Mouse (Mus musculus): ENCODE measurements around the gene Dkk2.
A peak's percentile ranks its signal among the peaks of the same experiment; 100 is the strongest.
"Not testable (repeated sequence)": the region's sequence is repeated elsewhere in the genome, so short reads cannot be mapped to it uniquely, and the experiment has no call there.

Gene Dkk2

GRCm38 (mm10) chr3:132085112-132085822, at the start of gene Dkk2:
Gene Dkk2, plus strand, starts transcription at chr3:132085292.
- DNase-seq (ENCODE audit: low read depth) = no peak

DNA sequence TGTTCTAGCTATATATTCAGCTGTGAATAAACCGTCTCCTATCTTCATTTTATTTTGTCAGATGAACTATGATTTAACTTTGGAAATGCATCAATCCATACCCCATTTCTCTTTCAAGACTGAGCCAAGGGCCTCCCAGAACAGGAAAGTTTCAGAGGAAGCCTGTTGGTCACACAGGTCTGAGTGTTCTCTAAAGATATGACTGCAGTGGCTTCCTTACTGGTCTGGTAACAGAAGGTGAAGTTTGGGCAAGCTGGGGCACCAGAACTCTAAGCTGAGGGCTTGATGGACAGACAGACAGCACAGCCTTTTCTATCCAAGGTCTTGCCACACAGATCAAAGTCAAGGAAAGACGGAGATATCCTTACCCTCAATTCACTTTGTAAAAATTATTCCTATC, 48.4 kb upstream of the Dkk2 start:
- no peak for DNase-seq (ENCODE audit: low read depth)

- DNase-seq (ENCODE audit: low read depth) = peak; percentile 21
These were observed 47.4 kb upstream of the Dkk2 start for GRCm38 (mm10) chr3:132037670-132038069.

- no peak for DNase-seq (ENCODE audit: low read depth)
These were observed 45.0 kb upstream of the Dkk2 start for GRCm38 (mm10) chr3:132040066-132040465.

- DNase-seq (ENCODE audit: low read depth) = peak; percentile 22
These were observed 34.1 kb upstream of the Dkk2 start for GRCm38 (mm10) chr3:132050884-132051457.

- DNase-seq (ENCODE audit: low read depth) = not testable (repeated sequence)
These were observed 22.3 kb upstream of the Dkk2 start for GRCm38 (mm10) chr3:132062816-132063215.

DNA sequence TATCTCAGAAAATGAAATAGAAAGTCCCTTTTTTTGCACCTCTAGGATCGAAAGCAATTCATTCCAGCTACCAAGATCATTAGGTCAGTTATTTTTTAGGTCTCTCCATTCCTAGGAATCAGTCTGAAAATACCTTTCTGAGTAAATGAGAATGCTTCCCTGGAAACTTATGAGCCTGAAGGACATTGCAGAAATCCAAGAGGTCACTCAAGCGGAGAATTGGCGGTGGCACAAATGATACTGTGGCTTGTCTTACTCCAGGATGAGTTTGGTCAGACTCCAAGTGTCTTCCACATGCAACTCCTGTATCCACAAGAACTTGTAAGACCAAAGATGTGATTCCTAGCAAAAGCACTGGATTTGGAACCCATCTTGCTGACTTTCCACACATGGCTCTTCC, 21.7 kb upstream of the Dkk2 start:
- DNase-seq (ENCODE audit: low read depth) = no peak

- DNase-seq (ENCODE audit: low read depth) = no peak
These were observed 21.1 kb upstream of the Dkk2 start for GRCm38 (mm10) chr3:132063966-132064365.

GRCm38 (mm10) chr3:132064920-132065319, 20.2 kb upstream of the Dkk2 start:
- no peak for DNase-seq (ENCODE audit: low read depth)

GRCm38 (mm10) chr3:132070949-132071348, 14.1 kb upstream of the Dkk2 start:
- DNase-seq (ENCODE audit: low read depth) = no peak

DNA sequence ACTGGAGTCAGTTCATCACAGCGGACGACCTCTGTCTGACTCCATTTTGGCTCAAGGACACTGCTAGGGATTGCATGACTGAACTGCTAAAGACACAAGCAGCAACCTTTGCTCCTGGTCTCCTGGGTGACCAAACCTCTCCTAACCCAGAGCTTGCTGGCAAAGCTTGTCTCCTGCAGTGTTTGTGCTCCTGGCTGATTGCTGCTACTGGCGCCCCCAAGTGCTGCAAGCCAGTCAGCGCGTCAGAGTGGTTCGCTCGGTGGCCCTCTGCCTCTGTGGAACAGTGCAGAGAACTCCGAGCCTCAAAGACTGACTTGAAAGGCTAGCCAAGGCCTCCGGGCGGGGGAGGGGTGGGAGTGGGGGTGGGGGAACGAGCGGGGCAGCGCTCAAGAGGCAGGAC, 1.1 kb upstream of the Dkk2 start:
- DNase-seq (ENCODE audit: low read depth) = no peak

- DNase-seq (ENCODE audit: low read depth) = no peak
These were observed 412 bp upstream of the Dkk2 start for GRCm38 (mm10) chr3:132084680-132085079.

DNA sequence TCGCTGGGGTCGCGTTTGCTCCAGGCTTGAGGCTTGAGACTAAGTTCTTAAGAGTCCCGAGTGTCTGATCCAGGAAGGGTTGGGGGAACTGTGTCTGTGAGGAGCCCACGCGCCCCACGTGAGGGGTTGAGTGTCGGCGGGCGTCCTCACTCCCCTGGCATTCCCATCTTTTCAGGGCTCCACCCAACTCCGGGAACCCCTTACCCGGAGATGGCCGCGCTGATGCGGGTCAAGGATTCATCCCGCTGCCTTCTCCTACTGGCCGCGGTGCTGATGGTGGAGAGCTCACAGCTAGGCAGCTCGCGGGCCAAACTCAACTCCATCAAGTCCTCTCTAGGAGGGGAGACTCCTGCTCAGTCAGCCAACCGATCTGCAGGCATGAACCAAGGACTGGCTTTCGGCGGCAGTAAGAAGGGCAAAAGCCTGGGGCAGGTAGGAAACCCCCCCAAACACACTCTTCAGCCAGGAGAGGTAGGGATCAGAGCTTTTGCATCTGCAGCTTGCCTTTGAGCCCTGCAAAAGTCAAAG, 795 bp downstream of the Dkk2 start:
- DNase-seq (ENCODE audit: low read depth) = no peak

- no peak for DNase-seq (ENCODE audit: low read depth)
These were observed 1.4 kb downstream of the Dkk2 start for GRCm38 (mm10) chr3:132086461-132086860.

GRCm38 (mm10) chr3:132087011-132087486, 2.0 kb downstream of the Dkk2 start:
- DNase-seq (ENCODE audit: low read depth) = peak; percentile 18

DNA sequence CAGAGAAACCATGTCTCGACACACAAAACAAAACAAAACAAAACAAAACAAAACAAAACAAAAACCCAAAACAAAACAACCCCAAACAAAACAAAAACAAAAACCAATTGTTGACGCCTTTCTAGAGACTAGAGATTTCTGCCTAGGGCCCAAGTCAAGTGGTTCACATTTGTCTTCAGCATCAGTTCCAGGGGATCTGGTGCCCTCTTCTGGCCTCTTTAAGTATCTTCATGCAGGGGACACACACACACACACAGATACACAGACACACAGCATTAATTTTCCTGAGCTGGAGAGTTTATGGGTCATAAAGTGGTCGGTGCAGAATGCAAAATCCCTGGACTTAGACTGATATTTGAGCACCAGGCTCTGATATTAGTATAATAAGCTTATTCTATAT, 7.9 kb downstream of the Dkk2 start:
- DNase-seq (ENCODE audit: low read depth) = no peak

GRCm38 (mm10) chr3:132096296-132096695, 11.2 kb downstream of the Dkk2 start:
- no peak for DNase-seq (ENCODE audit: low read depth)

GRCm38 (mm10) chr3:132100746-132101145, 15.7 kb downstream of the Dkk2 start:
- DNase-seq (ENCODE audit: low read depth) = no peak

DNA sequence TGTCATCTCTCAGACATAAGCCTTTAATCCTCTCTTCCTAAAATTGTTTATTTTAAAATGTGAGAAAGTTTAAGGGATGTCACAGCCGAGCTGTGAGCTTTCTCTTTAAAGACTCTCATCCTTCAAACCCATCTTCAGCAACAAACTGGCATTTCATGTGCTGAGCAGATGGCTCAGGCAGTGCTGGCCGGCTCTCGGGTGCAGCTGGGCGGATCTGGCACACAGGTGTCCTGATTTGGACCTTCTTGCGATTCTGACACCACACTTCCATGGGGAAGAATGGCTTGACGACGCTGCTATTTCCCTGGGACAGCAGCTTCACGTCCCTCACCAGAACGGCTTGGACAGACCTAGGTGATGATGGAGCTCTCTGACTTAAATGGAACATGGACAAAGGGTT, 17.9 kb downstream of the Dkk2 start:
- DNase-seq (ENCODE audit: low read depth) = no peak

DNA sequence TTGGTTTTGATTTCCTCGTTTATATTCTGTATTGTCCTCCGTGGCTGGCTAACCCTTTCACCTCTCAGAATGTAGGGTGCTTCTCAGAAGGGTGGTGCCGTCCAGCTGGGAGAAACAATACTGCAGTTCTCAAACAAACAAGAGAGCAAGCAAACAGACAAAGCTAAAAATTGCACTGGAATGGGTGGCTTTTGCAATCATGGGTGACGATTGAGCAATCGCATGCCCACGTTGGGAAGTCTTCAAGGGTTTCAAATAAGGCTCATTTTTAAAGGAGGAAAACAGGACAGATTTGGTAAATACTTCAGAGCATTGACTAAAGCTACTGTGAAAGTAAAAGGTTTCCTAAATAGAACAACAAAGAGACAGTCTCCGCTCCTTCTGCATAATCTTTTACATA, 18.4 kb downstream of the Dkk2 start:
- peak; percentile 20 for DNase-seq (ENCODE audit: low read depth)

DNA sequence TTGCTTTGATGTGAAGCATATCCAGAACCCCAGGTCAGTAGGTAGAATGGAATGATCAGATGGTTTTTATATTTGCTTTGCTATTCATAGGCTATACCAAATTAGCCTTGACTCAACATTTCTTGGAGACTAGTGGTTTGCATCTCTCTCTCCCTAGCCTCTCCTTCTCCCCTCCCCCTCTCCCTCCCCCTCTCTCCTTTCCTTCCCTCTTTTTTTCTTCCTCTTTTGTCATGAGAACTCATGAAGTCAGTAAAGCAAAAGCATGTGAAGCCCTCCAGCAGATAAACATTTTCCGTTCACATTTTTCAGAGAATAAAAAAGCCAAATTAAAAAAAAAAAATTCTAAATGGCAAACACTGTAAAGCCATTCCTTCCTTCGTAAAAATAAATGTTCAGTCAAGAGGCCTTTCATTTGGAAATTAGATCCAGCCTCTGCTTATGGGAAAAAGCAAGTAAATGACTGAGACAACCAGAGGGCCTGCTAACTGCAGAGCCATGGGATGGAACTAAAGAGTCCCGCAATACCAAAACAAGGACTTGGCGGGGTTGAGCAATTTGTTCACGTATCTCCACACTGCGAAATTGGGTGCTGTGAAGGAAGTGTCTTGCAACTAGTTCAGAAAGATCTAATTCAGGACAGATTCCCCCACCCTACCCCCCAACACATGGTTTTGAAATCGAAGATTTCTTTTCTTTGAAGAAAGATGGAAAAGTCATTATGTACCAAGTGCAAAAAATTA, 30.9 kb downstream of the Dkk2 start:
- no peak for DNase-seq (ENCODE audit: low read depth)

DNA sequence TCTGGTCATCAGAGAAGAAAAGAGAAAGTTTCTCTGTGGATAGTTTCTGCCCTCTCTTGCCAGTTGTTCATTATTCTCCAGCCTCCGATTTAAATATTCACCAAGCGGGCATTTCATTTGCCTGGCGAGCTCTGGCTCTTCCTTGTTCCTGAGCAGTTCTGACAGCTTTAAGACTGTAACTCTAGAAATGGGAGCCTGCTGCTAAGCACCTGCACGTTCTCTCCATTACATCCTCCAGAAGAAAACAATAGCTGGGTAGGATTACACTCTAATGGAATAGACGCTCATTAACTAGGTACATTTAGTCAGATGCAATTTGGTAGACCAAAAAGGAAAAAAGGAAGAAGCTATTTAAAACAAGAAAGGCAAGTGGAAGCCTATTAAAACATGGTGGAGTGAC, 36.3 kb downstream of the Dkk2 start:
- no peak for DNase-seq (ENCODE audit: low read depth)

DNA sequence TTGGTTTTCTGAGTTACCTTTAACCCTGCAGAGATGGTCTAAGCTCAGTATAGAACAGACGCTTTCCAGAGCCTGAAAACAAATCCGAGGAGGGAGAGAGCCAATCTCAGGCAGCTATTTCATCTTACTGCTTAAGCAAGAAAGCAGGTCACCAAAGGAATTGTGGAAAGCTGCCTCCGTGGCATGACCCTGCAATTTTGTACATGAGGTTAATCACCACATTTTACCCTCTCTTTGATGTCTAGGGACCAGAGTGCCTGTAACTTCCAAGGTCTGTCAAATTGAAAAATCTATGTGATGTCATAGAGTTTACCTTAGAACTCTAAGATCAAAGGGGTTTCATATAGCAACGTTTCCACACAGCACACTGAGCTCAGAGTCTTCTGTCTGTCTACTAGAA, 37.5 kb downstream of the Dkk2 start:
- DNase-seq (ENCODE audit: low read depth) = no peak

Measured in fibroblast of lung, adult 2 months (primary cell).